Mouse (Mus musculus): ENCODE results near the gene Slc31a2.
"Not testable (repeated sequence)": the region's sequence is repeated elsewhere in the genome, so short reads cannot be mapped to it uniquely, and the experiment has no call there.

The Slc31a2 gene

DNA sequence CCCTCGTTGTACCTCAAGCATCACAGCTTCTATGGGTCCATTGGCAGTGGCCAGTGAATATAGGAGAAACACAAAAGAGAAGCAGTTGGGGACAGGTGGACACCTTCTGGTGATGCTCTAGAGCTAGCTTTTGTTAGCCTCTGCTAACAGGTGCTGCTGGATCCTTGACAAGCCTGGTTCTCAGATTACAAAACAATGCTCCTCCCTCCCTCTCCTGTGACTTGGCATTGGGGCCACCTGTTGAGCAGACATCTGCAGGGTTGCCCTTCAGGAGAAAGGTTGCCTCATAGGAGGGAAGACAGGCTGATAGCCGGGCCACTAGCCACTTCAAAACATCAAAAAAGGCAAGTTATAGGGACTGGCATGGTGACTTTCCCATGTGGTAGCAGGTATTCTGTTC is at the start of gene Slc31a2:
Gene Slc31a2, plus strand, starts transcription at position 287 of the 400 bp plus-strand sequence.
- DNase-seq (ENCODE audit: inconsistent ontology term), result no peak

DNA sequence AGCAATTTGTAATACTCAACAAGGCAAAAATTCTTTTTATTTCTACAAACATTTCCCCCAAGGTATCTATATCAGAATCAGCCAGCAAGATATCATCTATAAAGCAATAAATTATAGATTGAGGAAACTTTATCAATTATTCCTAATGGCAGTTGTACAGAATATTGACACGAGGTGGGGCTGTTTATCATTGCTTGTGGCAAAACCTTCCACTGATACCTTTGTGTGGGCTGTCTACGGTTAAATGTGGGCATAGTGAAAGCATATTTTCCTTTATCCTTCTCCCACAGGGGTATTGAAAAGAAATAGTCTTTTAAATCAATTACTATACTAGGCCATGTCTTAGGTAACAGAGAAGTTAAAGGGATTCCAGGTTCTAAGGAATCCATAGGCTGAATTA is 48.9 kb upstream of the Slc31a2 start:
- no peak for DNase-seq (ENCODE audit: inconsistent ontology term)

DNA sequence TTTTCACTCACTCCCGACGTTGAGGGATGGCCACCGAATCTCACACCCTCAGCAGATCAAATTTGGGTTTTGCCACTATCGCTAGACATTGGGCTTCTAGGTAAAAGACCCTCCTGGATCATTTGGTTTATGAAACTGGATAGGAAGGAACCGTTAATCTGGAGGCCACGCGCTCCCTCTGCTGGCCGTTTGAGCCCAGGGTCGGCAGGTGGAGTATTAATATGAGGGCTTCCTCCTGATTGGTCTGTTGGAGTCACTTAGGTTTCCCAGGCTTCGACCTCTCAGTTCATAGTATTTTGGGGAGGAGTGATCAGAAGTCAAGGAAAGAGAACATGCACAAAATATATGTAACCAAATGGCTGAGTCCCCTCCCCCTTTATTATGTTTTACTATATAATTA is 34.0 kb upstream of the Slc31a2 start:
- DNase-seq (ENCODE audit: inconsistent ontology term), result peak; percentile 38

DNA sequence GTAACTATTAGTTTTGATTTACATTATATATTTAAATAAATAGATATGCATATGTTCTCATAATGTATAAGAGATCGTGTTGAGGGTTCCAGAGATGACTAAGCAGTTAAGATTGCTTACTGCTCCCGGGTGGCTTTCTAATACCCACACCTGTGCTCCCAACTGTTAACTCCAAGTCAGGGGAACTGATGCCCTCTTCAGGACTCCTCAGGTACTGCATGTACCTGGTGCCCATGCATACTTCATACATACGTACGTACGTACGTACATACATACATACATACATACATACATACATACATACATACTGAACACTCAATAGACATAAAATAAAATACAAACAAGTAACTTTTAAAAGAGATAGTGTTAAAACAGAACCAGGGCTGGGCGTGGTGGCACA is 32.9 kb upstream of the Slc31a2 start:
- no peak for DNase-seq (ENCODE audit: inconsistent ontology term)

DNA sequence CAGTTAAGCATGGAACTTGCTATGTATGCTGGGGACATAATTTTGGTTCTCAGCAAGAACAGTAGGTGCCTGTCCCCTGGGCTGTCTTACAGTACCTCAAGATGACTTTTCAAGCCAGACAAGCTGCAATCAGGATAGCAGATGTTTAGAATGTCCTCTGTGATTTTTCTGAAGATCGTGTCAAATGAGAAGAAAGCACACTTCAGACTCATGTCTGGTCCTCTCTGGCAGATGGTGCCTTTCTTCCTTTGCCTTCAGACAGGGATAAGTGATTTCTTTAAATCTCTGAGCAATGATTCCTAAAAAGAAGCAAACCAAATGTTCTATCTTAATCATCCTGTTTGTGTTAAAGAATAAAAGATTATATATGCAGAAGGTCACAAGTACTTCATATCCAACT is 32.2 kb upstream of the Slc31a2 start:
- no peak for DNase-seq (ENCODE audit: inconsistent ontology term)

DNA sequence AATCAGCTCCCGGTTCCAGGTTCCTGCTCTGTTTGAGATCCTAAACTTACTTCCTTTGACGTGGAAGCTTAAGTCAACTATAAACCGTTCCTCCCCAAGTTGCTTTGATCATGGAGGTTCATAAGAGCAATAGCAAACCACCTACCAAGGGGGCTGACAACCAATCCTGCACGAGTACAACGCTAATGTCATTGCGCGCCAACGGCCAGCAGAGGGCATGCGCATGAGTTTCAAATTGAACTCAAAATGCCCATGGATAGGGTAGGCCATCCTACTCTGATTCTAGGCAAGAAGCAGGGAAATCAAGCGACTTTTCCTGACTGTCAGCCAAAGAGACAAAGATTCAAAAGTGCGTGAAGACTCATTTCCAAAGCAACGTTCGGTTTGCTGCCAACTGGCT is 31.6 kb upstream of the Slc31a2 start, which contains the start of gene Zfp37:
Gene Zfp37, minus strand, starts transcription at position 279 of the 400 bp plus-strand sequence.
- no peak for DNase-seq (ENCODE audit: inconsistent ontology term)

DNA sequence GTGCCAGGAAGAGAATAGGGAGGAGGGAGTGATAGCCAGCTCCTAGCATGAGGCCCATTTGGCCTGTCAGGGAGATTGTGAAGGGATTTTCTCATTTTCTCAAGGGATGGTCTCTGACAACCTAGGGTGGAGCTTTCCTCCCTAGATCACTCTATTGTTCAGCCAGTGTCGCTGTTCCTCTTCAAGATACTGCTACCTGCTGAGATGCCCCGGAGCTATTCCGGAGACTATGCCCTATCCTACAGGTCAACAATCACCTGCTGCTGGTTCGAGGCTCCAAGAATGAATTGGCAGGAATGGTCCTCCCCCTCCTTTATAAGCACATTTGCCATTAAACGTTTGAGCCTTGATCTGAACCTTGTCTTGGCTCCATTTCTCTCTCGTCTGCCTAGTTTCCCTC is 21.8 kb upstream of the Slc31a2 start:
- DNase-seq (ENCODE audit: inconsistent ontology term), result no peak

DNA sequence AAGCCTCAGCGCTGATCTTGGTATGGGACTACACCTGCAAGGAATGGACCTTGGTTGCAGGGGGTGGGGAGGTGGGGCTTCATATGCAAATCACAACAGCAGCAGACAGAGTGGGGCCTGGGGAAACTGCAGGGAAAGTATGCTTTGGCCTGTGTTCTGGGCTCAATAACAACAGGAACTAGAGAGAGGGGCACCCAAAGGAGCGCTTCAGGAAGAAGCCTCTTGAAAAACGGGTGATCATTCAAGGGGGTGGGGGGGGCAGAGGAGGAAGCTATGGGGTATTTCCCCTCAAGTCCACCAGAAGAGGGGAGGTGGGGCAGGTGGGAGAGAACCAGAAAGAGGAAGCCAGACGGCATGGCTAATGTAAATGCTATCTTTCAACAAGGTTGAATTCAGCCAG is 14.0 kb upstream of the Slc31a2 start:
- DNase-seq (ENCODE audit: inconsistent ontology term), result no peak

DNA sequence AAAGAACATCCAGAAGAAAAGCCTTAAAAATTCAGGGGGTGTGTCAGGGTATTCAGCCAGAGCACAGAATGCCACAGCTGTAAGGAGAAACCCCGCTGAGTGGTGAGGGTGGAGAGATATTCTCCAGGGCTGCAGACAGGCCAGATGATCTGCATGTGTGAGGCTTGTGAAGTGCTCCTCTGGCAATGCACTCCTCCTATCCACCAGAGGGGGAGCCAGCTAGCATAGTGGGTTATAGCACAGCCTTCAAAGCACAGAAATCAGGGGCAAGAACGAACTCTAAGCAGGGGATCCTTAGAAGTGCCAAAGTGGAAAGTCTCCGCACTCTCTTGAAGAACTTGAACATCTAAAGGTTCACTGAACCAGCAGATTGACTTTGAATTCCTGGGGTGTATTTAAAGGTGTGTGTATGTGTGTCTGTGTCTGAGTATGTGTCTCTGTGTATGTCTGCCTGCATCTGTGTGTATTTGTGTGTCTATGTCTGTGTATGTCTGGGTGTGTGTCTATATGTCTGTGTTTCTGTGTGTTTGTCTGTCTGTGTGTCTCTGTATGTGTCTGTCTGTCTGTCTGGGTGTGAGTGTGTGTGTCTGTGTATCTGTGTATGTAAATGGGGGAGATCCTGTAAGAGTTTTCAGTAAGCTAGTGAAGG is 11.3 kb upstream of the Slc31a2 start:
- no peak for DNase-seq (ENCODE audit: inconsistent ontology term)

DNA sequence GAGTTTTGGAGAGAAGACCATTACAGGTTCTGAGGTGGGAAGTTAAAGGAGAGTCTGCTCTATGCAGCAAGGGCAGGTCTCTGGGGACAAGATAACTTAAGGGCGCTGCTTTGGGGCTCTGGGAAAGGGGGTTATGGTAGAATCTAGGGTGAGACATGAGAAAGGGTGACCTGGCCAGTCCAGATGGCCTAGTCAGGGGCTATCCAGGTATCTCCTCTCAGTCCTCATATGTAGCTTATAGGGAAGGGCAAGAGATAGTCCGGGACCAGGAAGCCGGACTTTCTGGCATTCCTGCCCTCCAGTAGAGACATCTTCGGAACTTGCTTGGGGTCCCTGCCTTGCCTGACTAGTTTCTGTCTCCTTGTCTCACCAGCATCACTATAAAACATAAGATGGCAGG is 10.6 kb upstream of the Slc31a2 start:
- DNase-seq (ENCODE audit: inconsistent ontology term), result no peak

DNA sequence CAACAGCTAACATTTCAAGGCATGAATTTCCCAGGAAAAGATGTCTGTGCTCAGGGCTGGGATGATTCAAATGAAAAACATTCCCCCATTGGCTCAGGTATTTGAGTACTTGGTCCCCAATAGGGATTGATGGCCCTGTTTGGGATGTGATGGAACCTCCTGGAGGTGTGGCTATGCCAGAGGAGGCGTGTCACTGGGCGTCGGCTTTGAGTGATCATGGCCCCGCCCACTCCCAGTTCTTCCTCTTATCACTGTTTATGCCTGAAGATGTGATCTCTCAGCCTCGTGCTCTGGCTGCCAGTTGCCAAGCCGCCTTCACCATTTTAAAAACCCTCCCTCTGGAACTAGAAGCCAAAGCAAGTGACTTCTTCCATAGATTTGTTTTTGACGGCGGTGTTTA is 7.8 kb upstream of the Slc31a2 start:
- DNase-seq (ENCODE audit: inconsistent ontology term), result no peak

DNA sequence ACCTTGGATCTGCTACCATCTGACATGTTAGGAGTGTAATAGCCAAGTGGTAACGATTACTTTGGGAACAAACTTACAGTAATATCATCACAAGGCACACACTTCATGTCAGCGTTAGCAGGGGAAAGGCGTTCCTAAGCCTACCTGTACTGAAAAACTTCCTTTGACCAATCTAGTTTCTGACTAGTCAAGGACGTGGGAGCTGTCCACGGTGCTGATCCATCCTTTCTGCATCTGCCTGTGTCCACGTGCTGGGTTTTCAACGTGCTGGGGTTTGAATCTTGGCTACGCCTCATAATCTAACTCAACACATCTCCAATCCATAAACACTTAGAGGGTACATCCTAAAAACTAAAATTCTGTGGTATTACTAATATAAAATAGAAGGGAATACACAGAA is 5.4 kb upstream of the Slc31a2 start:
- no peak for DNase-seq (ENCODE audit: inconsistent ontology term)

DNA sequence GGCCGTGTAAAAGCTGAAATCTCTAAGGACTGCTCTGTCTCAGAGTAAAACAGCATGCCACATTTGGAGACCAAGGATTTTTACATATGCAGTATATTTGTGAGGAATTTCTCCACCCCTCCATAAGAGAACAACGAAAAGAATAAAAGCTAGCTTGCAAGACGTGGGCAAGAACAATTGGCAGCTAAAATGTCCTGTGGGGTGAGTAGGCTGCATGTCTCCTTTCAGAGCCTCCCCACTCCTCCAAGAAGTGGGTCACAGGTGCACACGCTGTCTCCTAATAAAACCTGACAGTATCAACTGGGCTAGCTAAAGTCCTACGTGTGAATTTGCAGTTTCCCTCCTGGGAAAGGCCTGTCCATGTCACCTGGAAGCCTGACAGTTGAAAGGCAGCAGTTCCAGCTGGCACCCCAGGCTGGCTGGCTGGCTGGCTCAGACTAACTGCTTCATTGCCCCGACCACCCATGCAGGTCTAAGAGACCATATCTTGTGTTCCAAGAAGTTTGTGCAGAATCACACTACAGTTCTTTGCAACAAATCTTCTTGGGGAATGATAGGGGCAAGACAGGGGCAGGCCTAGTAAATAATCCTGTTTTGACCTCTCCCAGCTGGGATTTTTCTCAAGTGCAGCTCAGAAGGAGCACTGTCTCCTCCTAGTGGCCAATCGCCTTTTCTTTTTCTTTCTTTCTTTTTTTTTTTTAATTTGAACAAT is 927 bp downstream of the Slc31a2 start:
- peak; percentile 36 for DNase-seq (ENCODE audit: inconsistent ontology term)

DNA sequence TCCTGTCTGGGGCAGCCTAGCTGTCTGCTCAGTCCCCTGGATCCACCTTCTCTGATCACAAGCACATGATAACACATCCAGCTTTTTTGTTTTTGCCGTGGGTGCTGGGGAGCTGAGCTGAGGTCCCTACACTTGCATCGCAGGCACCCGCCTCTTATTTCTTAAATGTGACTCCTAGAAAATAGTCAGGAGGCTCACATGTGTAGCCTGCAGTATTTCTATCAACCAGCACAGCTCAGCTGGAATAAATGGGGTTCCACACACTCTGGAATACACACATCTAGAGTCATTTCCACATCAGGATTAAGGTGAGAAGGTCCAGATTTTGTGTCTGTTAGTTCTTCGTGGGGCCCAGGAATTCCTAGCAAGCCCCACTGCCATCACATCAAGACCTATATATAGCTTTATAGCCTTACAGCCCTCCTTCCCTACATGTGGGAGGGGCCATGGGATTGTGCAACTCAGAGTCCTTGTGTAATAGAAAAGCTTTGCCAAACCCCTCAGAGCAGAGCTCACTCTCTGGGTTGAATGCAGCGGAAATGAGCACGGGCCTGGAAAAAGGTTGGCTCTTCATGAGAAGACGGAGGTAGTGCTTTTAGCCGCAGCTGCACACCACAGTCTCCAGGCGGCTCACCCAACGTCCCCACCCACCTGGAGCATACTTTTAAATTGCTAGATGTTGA is 2.9 kb downstream of the Slc31a2 start:
- no peak for DNase-seq (ENCODE audit: inconsistent ontology term)

DNA sequence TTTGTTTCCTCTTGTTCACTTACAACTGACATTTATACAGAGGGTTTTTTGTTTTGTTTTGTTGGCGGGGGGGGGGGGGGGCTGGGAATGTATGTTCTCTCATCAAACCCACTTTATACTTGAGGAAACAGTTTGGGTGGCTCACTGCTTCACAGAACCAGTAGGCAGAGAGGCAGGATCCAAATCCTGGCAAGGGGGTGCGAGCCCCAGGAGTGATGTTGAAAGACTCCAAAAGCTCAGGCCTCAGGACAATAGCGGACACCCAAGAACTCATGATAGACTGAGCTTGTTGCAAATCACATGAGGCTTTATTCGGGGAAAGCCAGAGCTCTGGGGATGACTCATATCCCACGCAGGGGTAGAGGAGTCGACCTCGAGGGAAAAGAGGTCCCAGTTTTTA is 3.7 kb downstream of the Slc31a2 start:
- DNase-seq (ENCODE audit: inconsistent ontology term), result not testable (repeated sequence)

DNA sequence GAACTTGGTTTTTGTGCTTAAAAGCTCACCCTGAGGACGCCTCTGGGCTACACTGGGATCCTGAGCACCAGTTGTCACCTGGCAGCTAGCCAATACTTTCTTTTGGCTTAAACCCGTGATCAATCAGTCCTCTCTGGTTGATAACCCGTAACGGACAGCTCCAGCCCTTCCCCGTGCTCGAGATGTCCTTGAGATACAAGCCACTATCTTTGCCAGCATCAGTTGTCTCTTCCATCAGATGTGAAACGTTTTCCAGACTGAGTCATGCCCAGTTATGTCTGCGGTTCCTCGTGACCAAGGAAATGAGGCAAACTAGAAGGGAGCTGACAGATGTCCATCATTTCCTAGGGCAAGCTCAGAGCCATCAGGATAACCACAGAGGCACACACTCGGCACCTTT is 4.7 kb downstream of the Slc31a2 start:
- no peak for DNase-seq (ENCODE audit: inconsistent ontology term)

DNA sequence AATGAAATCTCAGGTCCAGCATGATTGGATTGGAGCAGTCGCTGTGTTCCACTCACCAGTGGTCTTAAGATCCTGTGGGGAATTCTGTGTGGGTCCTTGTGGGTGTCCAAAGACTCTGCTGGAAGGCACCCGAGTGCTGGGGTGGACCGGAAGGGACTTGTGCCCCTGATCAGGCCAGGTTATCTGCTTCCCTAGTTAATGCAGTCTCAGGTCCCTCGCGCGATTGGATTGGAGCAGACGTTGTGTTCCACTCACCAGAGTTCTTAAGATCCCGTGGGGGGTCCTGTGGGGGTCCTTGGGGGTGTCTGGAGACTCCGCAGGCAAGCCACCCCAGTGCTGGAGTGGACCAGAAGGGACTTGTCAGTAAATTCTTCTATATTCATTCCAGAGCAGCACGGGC is 10.3 kb downstream of the Slc31a2 start:
- no peak for DNase-seq (ENCODE audit: inconsistent ontology term)

DNA sequence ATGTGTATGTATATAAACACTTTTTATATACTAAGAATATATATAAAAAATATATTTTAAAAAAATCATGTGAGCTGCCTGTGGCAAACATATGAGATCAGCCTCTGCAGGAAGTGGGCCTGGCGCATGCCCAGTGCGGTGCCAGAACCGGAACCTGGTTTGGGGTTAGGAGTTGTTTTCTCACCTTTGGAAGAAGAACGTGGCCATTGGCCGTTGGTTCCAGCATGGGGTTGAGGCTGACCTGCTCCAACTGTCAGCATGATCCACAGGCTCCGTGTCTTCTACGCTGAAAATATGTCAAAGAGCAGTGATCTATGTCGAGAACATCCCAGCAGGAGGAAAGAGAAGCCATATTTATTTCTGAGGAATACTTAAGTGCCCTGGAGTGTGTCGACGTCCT is 11.6 kb downstream of the Slc31a2 start:
- DNase-seq (ENCODE audit: inconsistent ontology term), result no peak

DNA sequence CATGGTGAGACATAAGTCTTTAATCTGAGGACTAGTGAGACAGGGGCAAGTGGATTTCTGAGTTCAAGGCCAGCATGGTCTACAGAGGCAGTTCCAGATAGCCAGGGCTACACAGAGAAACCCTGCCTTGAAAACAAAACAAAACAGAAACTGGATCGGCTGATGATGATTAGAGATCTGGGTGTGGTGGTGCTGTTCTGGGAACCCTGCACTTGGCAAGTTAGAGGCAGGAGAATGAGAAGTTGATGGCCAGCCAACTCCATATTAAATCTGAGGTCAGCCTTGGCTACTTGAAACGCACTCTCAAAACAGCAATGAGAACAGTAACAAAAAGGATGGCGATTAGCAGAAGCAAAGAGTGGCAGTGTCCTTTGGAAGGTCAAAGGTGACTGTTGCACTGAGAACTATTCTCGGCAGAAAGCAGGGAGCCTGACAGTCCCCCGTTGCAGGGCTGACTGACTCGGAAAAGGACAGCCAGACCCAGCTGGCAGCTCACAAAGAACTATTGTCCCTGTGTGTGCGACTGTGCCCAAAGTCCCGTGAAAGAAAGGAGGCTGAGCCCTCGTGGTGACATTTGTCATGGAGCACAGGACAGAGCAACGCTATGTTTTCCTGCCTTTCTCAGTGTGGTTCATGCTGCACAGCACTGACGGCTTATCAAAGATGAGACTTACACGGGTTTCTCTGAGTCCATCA is 12.6 kb downstream of the Slc31a2 start:
- peak; percentile 85 for DNase-seq (ENCODE audit: inconsistent ontology term)

DNA sequence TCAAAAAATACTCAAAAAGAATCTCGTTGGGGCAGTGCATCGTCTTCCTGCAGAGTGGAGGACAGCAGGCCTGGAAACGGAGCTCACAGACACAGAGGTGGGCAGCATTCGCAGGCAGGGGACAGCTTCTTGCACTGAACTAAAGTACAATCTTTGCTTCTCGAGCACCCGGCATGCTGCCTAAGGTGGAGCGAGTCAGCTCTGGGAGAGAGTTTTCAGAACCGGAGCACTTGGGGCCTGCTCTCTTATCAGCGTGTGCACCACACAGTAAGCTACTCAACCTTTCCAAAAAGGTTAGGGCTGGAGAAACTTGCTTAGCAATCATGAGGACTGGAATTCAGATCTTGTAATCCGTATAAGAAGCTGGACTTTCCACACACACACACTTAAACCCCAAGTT is 14.3 kb downstream of the Slc31a2 start:
- DNase-seq (ENCODE audit: inconsistent ontology term), result no peak

DNA sequence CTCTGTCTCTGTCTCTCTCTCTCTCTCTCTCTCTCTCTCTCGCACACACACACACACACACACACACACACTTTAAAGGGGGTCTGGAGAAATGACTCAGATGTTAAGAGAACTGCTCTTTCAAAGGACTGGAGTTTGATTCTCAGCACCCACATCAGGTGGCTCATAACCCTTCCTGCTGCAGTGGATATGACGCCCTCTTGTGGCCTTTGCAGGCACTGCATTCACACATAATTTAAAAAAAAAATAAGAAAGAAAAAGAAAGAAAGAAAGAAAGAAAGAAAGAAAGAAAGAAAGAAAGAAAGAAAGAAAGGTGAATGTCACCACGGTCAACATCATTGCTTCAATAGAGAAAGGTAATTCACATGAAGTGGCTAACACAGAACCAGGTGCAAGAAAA is 14.9 kb downstream of the Slc31a2 start:
- no peak for DNase-seq (ENCODE audit: inconsistent ontology term)

DNA sequence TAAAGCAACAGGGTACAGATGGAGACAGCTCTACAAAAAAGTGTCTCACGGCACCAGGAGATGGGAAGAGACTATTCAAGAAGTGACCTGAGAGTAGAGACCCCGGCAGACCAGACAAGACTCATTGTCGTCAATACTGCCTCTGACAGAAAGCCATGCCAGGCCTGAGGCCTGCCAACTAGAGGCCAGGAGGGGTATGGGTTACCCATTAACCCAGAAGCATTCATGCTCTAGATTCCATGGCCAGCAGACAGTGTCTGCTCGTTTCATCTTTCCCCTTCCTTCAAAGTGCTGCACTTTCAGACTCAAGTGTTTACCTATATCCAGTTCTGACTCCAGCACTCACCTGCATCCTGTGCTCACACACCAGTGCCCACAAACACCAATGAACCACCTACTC is 15.7 kb downstream of the Slc31a2 start:
- no peak for DNase-seq (ENCODE audit: inconsistent ontology term)
